Mouse (Mus musculus): Measurements from ENCODE around the gene Hist1h1a. TPM values are rescaled to one million over a fixed set of nuclear protein-coding genes. Genes with fewer than 3 reads are reported as not detected.
"Not testable (repeated sequence)": the region's sequence is repeated elsewhere in the genome, so short reads cannot be mapped to it uniquely, and the experiment has no call there.

Hist1h1a gene
- polyA plus RNA-seq (2014; fragmentation: Nextera tagmentation; extraction: Ambion mirVana), result 3.2 and 3.5 TPM in 2 replicates

DNA sequence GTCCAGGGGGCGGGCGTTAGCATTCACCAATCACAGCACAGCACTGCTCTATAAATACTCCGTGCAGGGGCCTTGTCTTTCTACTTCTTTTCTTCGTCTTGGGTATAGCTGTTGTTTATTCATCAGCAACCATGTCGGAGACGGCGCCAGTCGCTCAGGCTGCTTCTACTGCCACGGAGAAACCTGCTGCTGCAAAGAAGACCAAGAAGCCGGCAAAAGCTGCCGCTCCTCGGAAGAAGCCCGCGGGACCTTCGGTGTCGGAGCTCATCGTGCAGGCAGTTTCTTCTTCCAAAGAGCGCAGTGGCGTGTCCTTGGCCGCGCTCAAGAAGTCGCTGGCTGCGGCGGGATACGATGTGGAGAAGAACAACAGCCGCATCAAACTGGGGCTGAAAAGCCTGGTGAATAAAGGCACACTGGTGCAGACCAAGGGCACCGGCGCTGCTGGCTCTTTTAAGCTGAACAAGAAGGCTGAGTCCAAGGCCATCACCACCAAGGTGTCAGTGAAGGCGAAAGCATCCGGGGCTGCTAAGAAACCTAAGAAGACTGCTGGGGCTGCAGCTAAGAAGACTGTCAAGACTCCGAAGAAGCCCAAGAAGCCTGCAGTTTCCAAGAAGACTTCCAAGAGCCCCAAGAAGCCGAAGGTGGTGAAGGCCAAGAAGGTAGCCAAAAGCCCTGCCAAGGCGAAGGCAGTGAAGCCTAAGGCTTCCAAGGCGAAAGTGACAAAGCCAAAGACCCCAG, at the start of gene Hist1h1a:
Gene Hist1h1a (plus strand): TSS at position 81 of the 738 bp plus-strand sequence.
- Histone ChIP-seq H3K4me1 (ENCODE audit: control insufficient read depth, insufficient read depth, low read length) (peaks cover 20% of the 10 kb centered on the region), H3K4me2 (ENCODE audit: low read depth, low read length) (peak within 1 kb of the TSS; percentile 84), H3K4me3 (ENCODE audit: low read depth, low read length) (peak within 1 kb of the TSS; percentile 54), H3K36me3 (ENCODE audit: control insufficient read depth, insufficient read depth, low read length) (no peaks in the 10 kb centered on the region), H3K27me3 (replicated peaks; ENCODE audit: control insufficient read depth, insufficient read depth, low read length) (no peaks in the 10 kb centered on the region), H3K9me3 (ENCODE audit: control insufficient read depth, low read length) (no peaks in the 10 kb centered on the region), H3K9ac (ENCODE audit: low read depth, low read length) (peak within 1 kb of the TSS; percentile 76), H3K27ac (replicated peaks; ENCODE audit: low read depth, low read length) (peak within 1 kb of the TSS; percentile 93)
- peak; percentile 98 for DNase-seq (ENCODE audit: low spot score)
- peak; percentile 78 for ATAC-seq (ENCODE audit: low read depth)
- 3% methylated on average over 34 of the region's 34 CpGs for WGBS

GRCm38 (mm10) chr13:23716261-23717042, 47.0 kb upstream of the Hist1h1a start:
- Histone ChIP-seq H3K27me3 (replicated peaks; ENCODE audit: control insufficient read depth, insufficient read depth, low read length) (no peaks in the 10 kb centered on the region), H3K4me3 (ENCODE audit: low read depth, low read length) (no peak overlapping the region), H3K9ac (ENCODE audit: low read depth, low read length) (no peak overlapping the region), H3K4me2 (ENCODE audit: low read depth, low read length) (no peak overlapping the region), H3K9me3 (ENCODE audit: control insufficient read depth, low read length) (no peaks in the 10 kb centered on the region), H3K4me1 (ENCODE audit: control insufficient read depth, insufficient read depth, low read length) (no peaks in the 10 kb centered on the region), H3K36me3 (ENCODE audit: control insufficient read depth, insufficient read depth, low read length) (no peaks in the 10 kb centered on the region), H3K27ac (replicated peaks; ENCODE audit: low read depth, low read length) (no peak overlapping the region)
- WGBS, result 84% methylated on average over 5 of the region's 5 CpGs
- no peak for ATAC-seq (ENCODE audit: low read depth)
- DNase-seq (ENCODE audit: low spot score), result no peak

DNA sequence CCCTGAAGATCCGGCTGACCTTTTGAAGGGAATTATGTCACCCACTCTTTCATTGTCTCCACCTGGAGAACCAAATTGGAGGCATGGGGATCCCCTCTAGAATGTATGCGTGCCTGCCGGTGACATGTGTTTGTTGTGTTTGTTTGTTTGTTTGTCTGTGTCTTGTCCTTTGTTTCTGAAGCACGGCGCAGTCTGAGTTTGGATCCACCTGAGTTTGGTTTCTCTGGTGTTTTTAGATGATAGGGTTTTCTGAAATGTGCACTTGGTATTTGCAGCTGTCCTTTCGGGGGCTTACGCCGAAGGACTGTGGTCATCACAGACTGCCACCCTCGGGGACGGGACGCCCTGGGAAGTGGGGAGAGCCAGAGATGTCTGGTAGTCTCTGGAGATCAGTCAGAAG, 46.3 kb upstream of the Hist1h1a start:
- Histone ChIP-seq H3K9me3 (ENCODE audit: control insufficient read depth, low read length) (no peaks in the 10 kb centered on the region), H3K36me3 (ENCODE audit: control insufficient read depth, insufficient read depth, low read length) (no peaks in the 10 kb centered on the region), H3K27ac (replicated peaks; ENCODE audit: low read depth, low read length) (no peak overlapping the region), H3K4me3 (ENCODE audit: low read depth, low read length) (no peak overlapping the region), H3K4me2 (ENCODE audit: low read depth, low read length) (no peak overlapping the region), H3K4me1 (ENCODE audit: control insufficient read depth, insufficient read depth, low read length) (no peaks in the 10 kb centered on the region), H3K27me3 (replicated peaks; ENCODE audit: control insufficient read depth, insufficient read depth, low read length) (no peaks in the 10 kb centered on the region), H3K9ac (ENCODE audit: low read depth, low read length) (no peak overlapping the region)
- WGBS, result 57% methylated on average over 11 of the region's 11 CpGs
- no peak for ATAC-seq (ENCODE audit: low read depth)
- DNase-seq (ENCODE audit: low spot score), result no peak

GRCm38 (mm10) chr13:23717593-23718245, 45.7 kb upstream of the Hist1h1a start:
- not testable (repeated sequence) for H3K4me1 ChIP-seq (ENCODE audit: control insufficient read depth, insufficient read depth, low read length); ATAC-seq (ENCODE audit: low read depth); DNase-seq (ENCODE audit: low spot score); H3K27me3 ChIP-seq (replicated peaks; ENCODE audit: control insufficient read depth, insufficient read depth, low read length); H3K9me3 ChIP-seq (ENCODE audit: control insufficient read depth, low read length); H3K36me3 ChIP-seq (ENCODE audit: control insufficient read depth, insufficient read depth, low read length); H3K27ac ChIP-seq (replicated peaks; ENCODE audit: low read depth, low read length); H3K4me2 ChIP-seq (ENCODE audit: low read depth, low read length); H3K9ac ChIP-seq (ENCODE audit: low read depth, low read length); H3K4me3 ChIP-seq (ENCODE audit: low read depth, low read length)
- 12% methylated on average over 2 of the region's 2 CpGs for WGBS

DNA sequence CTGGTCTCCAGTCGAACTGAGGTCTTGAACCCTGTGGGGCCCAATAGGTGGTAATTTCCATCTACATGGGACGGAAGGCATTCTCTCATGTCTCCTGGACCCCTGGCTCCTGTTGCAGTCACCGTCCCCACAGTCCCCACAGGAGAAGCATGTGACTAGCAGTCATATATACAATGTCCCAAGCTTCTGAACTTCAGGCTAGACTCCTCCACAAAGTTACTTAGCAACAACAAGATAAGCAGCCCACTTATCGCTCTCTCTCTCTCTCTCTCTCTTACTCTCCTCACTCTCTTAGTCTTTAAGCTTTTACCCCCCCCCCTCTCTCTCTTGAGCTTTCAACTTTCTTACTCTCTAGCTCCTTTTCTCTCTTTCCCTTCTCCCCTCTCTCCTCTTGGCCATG, 39.2 kb upstream of the Hist1h1a start:
- H3K4me3 ChIP-seq (ENCODE audit: low read depth, low read length), result no peak overlapping the region
- H3K9me3 ChIP-seq (ENCODE audit: control insufficient read depth, low read length), result no peaks in the 10 kb centered on the region
- DNase-seq (ENCODE audit: low spot score), result no peak
- H3K4me1 ChIP-seq (ENCODE audit: control insufficient read depth, insufficient read depth, low read length), result no peaks in the 10 kb centered on the region
- WGBS, result 83% methylated on average over 4 of the region's 4 CpGs
- no peak overlapping the region for H3K4me2 ChIP-seq (ENCODE audit: low read depth, low read length)
- no peaks in the 10 kb centered on the region for H3K27me3 ChIP-seq (replicated peaks; ENCODE audit: control insufficient read depth, insufficient read depth, low read length)
- H3K36me3 ChIP-seq (ENCODE audit: control insufficient read depth, insufficient read depth, low read length), result no peaks in the 10 kb centered on the region
- H3K27ac ChIP-seq (replicated peaks; ENCODE audit: low read depth, low read length), result no peak overlapping the region
- H3K9ac ChIP-seq (ENCODE audit: low read depth, low read length), result no peak overlapping the region
- ATAC-seq (ENCODE audit: low read depth), result no peak

GRCm38 (mm10) chr13:23725213-23725612, 38.3 kb upstream of the Hist1h1a start:
- no peak overlapping the region for H3K4me3 ChIP-seq (ENCODE audit: low read depth, low read length)
- ATAC-seq (ENCODE audit: low read depth), result no peak

DNA sequence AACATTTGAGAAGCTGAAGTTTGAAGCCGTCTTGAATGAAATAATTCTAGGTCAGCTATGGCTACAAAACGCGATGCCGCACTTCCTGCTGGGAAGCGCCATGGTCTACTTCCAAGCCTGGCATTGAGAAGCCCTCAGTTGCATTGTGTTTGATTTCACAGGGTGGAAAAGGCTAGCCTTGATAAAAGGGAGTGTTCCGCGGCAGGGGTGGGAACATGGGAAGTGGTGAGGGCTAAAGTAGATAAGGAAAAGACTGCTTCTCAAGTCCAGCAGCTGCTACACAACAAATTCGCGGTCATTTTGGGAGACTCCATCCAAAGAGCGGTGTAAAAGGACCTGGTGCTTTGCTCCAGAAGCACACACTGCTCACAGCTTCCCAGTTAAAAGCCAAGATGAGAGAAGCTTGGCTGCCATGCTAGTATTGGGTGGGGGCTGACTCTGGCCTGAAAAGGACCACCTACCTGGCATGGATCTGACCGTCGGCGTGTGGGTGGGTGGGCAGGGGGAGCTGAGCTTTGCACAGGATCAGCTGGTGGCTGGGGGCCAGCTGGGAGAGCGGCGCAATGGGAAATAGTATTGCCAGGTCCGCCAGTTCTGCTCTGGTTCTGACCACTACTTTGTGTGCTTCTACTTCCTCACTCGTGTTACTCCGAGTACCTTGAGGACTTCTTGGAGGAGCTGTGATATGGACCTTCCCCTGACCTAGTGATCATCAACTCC, 34.8 kb upstream of the Hist1h1a start:
- Histone ChIP-seq H3K27ac (replicated peaks; ENCODE audit: low read depth, low read length) (no peak overlapping the region), H3K4me3 (ENCODE audit: low read depth, low read length) (no peak overlapping the region), H3K36me3 (ENCODE audit: control insufficient read depth, insufficient read depth, low read length) (no peaks in the 10 kb centered on the region), H3K9ac (ENCODE audit: low read depth, low read length) (no peak overlapping the region), H3K4me2 (ENCODE audit: low read depth, low read length) (no peak overlapping the region), H3K27me3 (replicated peaks; ENCODE audit: control insufficient read depth, insufficient read depth, low read length) (no peaks in the 10 kb centered on the region), H3K9me3 (ENCODE audit: control insufficient read depth, low read length) (no peaks in the 10 kb centered on the region), H3K4me1 (ENCODE audit: control insufficient read depth, insufficient read depth, low read length) (no peaks in the 10 kb centered on the region)
- ATAC-seq (ENCODE audit: low read depth), result no peak
- DNase-seq (ENCODE audit: low spot score), result no peak
- 91% methylated on average over 18 of the region's 18 CpGs for WGBS

More at GRCm38 (mm10) chr13:23725213-23725612, 38.3 kb upstream of the Hist1h1a start:
- Histone ChIP-seq H3K9ac (ENCODE audit: low read depth, low read length) (no peak overlapping the region), H3K9me3 (ENCODE audit: control insufficient read depth, low read length) (no peaks in the 10 kb centered on the region), H3K4me2 (ENCODE audit: low read depth, low read length) (no peak overlapping the region), H3K27me3 (replicated peaks; ENCODE audit: control insufficient read depth, insufficient read depth, low read length) (no peaks in the 10 kb centered on the region), H3K27ac (replicated peaks; ENCODE audit: low read depth, low read length) (no peak overlapping the region), H3K36me3 (ENCODE audit: control insufficient read depth, insufficient read depth, low read length) (no peaks in the 10 kb centered on the region), H3K4me1 (ENCODE audit: control insufficient read depth, insufficient read depth, low read length) (no peaks in the 10 kb centered on the region)
- DNase-seq (ENCODE audit: low spot score), result no peak
- no CpG with 5 or more reads among the region's 1 CpGs for WGBS

GRCm38 (mm10) chr13:23729192-23729525, 34.3 kb upstream of the Hist1h1a start:
- Histone ChIP-seq H3K4me3 (ENCODE audit: low read depth, low read length) (no peak overlapping the region), H3K4me1 (ENCODE audit: control insufficient read depth, insufficient read depth, low read length) (no peaks in the 10 kb centered on the region), H3K27me3 (replicated peaks; ENCODE audit: control insufficient read depth, insufficient read depth, low read length) (no peaks in the 10 kb centered on the region), H3K36me3 (ENCODE audit: control insufficient read depth, insufficient read depth, low read length) (no peaks in the 10 kb centered on the region), H3K4me2 (ENCODE audit: low read depth, low read length) (no peak overlapping the region), H3K27ac (replicated peaks; ENCODE audit: low read depth, low read length) (no peak overlapping the region), H3K9ac (ENCODE audit: low read depth, low read length) (no peak overlapping the region), H3K9me3 (ENCODE audit: control insufficient read depth, low read length) (no peaks in the 10 kb centered on the region)
- 89% methylated on average over 9 of the region's 9 CpGs for WGBS
- ATAC-seq (ENCODE audit: low read depth) (no peak), DNase-seq (ENCODE audit: low spot score) (no peak)
